Mouse (Mus musculus) brain, embryonic 14.5 days (tissue): ENCODE data around the gene Dscaml1.

Experiments
- CTCF ChIP-seq: fragments of 200-500 bp; IDR thresholded peaks from 2 replicates; pipeline ENCODE4 v1.5.1; 2012; ENCODE audit warnings: inconsistent platforms, mild to moderate bottlenecking, moderate library complexity, borderline replicate concordance; ENCODE audit not compliant: insufficient read depth, insufficient read length; ENCODE audit errors: extremely low read depth
- POLR2A ChIP-seq: fragments of 200-500 bp; IDR thresholded peaks from 2 replicates; pipeline ENCODE4 v1.6.1; 2012; ENCODE audit warnings: mild to moderate bottlenecking, inconsistent platforms, borderline replicate concordance; ENCODE audit not compliant: poor library complexity, insufficient read depth, insufficient read length, severe bottlenecking; ENCODE audit errors: extremely low read depth

- TF ChIP-seq POLR2A, result no peak
- TF ChIP-seq CTCF, result no peak
Observed at GRCm38 (mm10) chr9:45468235-45468634, 41.8 kb downstream of the Dscaml1 start.
